Mouse (Mus musculus) thymus, postnatal 10 days (tissue): ENCODE data around the gene 2410131K14Rik.
A peak's percentile ranks its signal among the peaks of the same experiment; 100 is the strongest.

Experiments used
- DNase-seq, 2 experiments: peaks; one replicate each; pipeline ENCODE4 v3.0.0; 2021; ENCODE audit warnings: low spot score in 2 of 2

2410131K14Rik gene

GRCm38 (mm10) chr5:118261181-118261580 lies 16.2 kb downstream of the 2410131K14Rik start:
- no peak for DNase-seq

- no peak for DNase-seq
These were observed 17.4 kb downstream of the 2410131K14Rik start for GRCm38 (mm10) chr5:118262418-118262817.

GRCm38 (mm10) chr5:118264279-118264678 lies 19.3 kb downstream of the 2410131K14Rik start:
- no peak for DNase-seq

GRCm38 (mm10) chr5:118265366-118265765 lies 20.3 kb downstream of the 2410131K14Rik start:
- no peak for DNase-seq

- DNase-seq: no peak
These were observed 21.3 kb downstream of the 2410131K14Rik start for GRCm38 (mm10) chr5:118266309-118266708.

- peak; percentile 60 to 82 for DNase-seq
These were observed 24.0 kb downstream of the 2410131K14Rik start for GRCm38 (mm10) chr5:118268987-118269386.

- DNase-seq: peak; percentile 32 to 33
These were observed 26.6 kb downstream of the 2410131K14Rik start for GRCm38 (mm10) chr5:118271449-118272110.

GRCm38 (mm10) chr5:118273446-118273845 lies 28.4 kb downstream of the 2410131K14Rik start:
- no peak for DNase-seq

- no peak for DNase-seq
These were observed 29.5 kb downstream of the 2410131K14Rik start for GRCm38 (mm10) chr5:118274546-118274945.

GRCm38 (mm10) chr5:118276281-118276680 lies 31.3 kb downstream of the 2410131K14Rik start:
- no peak for DNase-seq

- DNase-seq: no peak
These were observed 31.7 kb downstream of the 2410131K14Rik start for GRCm38 (mm10) chr5:118276711-118277110.

GRCm38 (mm10) chr5:118277741-118278495 lies 32.9 kb downstream of the 2410131K14Rik start:
- DNase-seq: no peak

- DNase-seq: no peak
These were observed 46.4 kb downstream of the 2410131K14Rik start for GRCm38 (mm10) chr5:118291453-118291852.

- no peak for DNase-seq
These were observed 47.4 kb downstream of the 2410131K14Rik start for GRCm38 (mm10) chr5:118292476-118292875.

GRCm38 (mm10) chr5:118294086-118294864 lies 49.2 kb downstream of the 2410131K14Rik start:
- no peak for DNase-seq

- no peak for DNase-seq
These were observed 49.8 kb downstream of the 2410131K14Rik start for GRCm38 (mm10) chr5:118294865-118295258.

- no peak for DNase-seq
These were observed 52.3 kb downstream of the 2410131K14Rik start for GRCm38 (mm10) chr5:118297338-118297746.

GRCm38 (mm10) chr5:118299720-118300400 lies 54.8 kb downstream of the 2410131K14Rik start:
- no peak for DNase-seq

GRCm38 (mm10) chr5:118302466-118303155 lies 57.6 kb downstream of the 2410131K14Rik start:
- DNase-seq: no peak

GRCm38 (mm10) chr5:118304970-118305618 lies 60.1 kb downstream of the 2410131K14Rik start:
- no peak for DNase-seq

- no peak for DNase-seq
These were observed 65.4 kb downstream of the 2410131K14Rik start for GRCm38 (mm10) chr5:118310389-118310788.
